Mouse (Mus musculus): Measurements from ENCODE around the gene Fam160a1. TPM values are rescaled to one million over a fixed set of nuclear protein-coding genes. Genes with fewer than 3 reads are reported as not detected.

Gene Fam160a1
- polyA plus RNA-seq, 1 experiment from 2014 or later, result 1.4 TPM

DNA sequence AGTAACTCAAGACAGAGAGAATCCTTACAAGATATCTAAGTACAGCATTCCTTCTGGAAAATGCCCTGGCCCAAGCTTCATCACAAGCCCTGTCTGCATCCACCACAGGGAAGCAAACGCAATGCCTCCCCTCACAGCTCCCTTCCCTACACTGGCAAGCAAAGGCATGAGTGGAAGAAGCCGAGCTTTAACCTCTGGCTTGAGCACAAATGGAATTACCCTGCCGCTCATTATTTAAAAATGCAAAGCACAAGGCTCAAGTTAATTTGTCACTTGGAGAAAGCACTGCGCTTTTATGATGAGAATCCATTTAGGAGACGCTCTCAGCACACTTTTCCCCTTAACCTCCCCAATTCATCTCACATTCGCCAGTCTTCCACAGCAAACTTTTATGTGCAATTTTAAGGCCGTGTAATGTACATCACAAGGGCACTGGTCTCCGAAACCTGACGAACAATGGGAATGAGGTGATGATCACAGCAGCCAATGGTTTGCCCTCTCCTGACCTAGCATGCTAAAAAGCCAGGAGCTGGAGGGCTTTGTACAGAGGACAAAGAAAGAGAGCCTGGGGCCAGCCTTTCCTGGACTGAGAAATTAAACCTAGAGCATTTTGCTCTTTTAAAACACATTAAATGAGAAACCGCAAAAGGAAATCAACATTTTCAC is 15.5 kb upstream of the Fam160a1 start:
- no peak overlapping the region for H3K4me3 ChIP-seq (replicated peaks; ENCODE audit: low read length)
- 45% methylated on average over 10 of the region's 10 CpGs for WGBS
- no peaks in the 10 kb centered on the region for H3K36me3 ChIP-seq (ENCODE audit: control insufficient read depth, insufficient read depth)
- H3K9me3 ChIP-seq (ENCODE audit: control insufficient read depth, low read length), result no peaks in the 10 kb centered on the region
- H3K4me2 ChIP-seq (ENCODE audit: low read length), result no peak overlapping the region
- H3K9ac ChIP-seq (replicated peaks; ENCODE audit: low read depth, low read length), result no peak overlapping the region
- ATAC-seq, result no peak
- H3K4me1 ChIP-seq (replicated peaks; ENCODE audit: control insufficient read depth, insufficient read depth, low read length), result no peaks in the 10 kb centered on the region
- H3K27ac ChIP-seq (ENCODE audit: low read length), result no peak overlapping the region
- no peaks in the 10 kb centered on the region for H3K27me3 ChIP-seq (replicated peaks; ENCODE audit: control insufficient read depth, insufficient read depth, low read length)

DNA sequence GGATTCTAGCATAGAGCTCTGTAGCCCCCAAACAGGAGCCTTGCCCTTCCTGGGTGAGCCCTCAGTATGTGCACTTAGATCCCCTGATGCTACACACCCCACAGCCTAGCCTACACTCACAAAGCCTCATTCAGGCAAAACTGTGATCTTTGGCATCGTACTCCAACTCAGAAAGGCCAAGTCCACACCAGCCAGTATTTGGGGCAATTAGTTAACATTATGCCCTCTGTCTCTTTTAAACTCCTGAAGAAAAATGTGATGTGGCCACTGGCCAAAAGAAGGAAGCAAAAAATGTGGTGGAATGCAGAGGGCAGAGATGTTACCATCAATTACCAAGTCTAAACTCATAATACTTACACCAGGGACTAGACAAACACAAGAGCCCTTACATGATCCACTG is 14.7 kb upstream of the Fam160a1 start:
- Histone ChIP-seq H3K27ac (ENCODE audit: low read length) (no peak overlapping the region), H3K36me3 (ENCODE audit: control insufficient read depth, insufficient read depth) (no peaks in the 10 kb centered on the region), H3K9ac (replicated peaks; ENCODE audit: low read depth, low read length) (no peak overlapping the region), H3K4me2 (ENCODE audit: low read length) (no peak overlapping the region), H3K4me1 (replicated peaks; ENCODE audit: control insufficient read depth, insufficient read depth, low read length) (no peaks in the 10 kb centered on the region), H3K4me3 (replicated peaks; ENCODE audit: low read length) (no peak overlapping the region), H3K9me3 (ENCODE audit: control insufficient read depth, low read length) (no peaks in the 10 kb centered on the region), H3K27me3 (replicated peaks; ENCODE audit: control insufficient read depth, insufficient read depth, low read length) (no peaks in the 10 kb centered on the region)
- 79% methylated on average over 1 of the region's 1 CpGs for WGBS
- no peak for ATAC-seq

GRCm38 (mm10) chr3:85829047-85829446 is 12.0 kb upstream of the Fam160a1 start:
- no peaks in the 10 kb centered on the region for H3K4me1 ChIP-seq (replicated peaks; ENCODE audit: control insufficient read depth, insufficient read depth, low read length)
- H3K4me3 ChIP-seq (replicated peaks; ENCODE audit: low read length), result no peak overlapping the region
- no peak overlapping the region for H3K4me2 ChIP-seq (ENCODE audit: low read length)
- no peaks in the 10 kb centered on the region for H3K27me3 ChIP-seq (replicated peaks; ENCODE audit: control insufficient read depth, insufficient read depth, low read length)
- ATAC-seq, result peak; percentile 67
- H3K9ac ChIP-seq (replicated peaks; ENCODE audit: low read depth, low read length), result no peak overlapping the region
- 47% methylated on average over 4 of the region's 4 CpGs for WGBS
- no peaks in the 10 kb centered on the region for H3K36me3 ChIP-seq (ENCODE audit: control insufficient read depth, insufficient read depth)
- H3K9me3 ChIP-seq (ENCODE audit: control insufficient read depth, low read length), result no peaks in the 10 kb centered on the region
- H3K27ac ChIP-seq (ENCODE audit: low read length), result no peak overlapping the region

DNA sequence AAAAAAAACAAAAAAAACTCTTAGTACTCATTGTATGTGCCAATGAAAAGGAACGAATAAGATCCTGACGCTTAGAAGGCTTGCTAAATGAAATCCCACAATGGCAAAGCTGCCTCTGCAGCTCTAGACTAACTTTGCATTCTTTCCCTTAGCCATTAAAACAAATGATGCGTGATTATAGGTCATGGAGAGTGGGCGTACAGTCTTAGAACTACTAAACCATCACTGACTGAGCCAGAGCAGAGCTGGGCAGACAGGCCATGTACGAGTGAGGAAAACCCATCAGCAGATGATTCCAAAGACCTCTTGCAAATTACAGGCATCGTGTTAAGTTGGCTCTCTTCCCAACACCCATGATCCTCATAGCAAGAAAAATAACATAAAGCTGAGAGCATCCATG is 10.7 kb upstream of the Fam160a1 start:
- H3K36me3 ChIP-seq (ENCODE audit: control insufficient read depth, insufficient read depth), result no peaks in the 10 kb centered on the region
- no peak for ATAC-seq
- H3K4me3 ChIP-seq (replicated peaks; ENCODE audit: low read length), result no peak overlapping the region
- H3K9ac ChIP-seq (replicated peaks; ENCODE audit: low read depth, low read length), result no peak overlapping the region
- no peak overlapping the region for H3K27ac ChIP-seq (ENCODE audit: low read length)
- no peaks in the 10 kb centered on the region for H3K27me3 ChIP-seq (replicated peaks; ENCODE audit: control insufficient read depth, insufficient read depth, low read length)
- 23% methylated on average over 6 of the region's 6 CpGs for WGBS
- no peaks in the 10 kb centered on the region for H3K9me3 ChIP-seq (ENCODE audit: control insufficient read depth, low read length)
- H3K4me2 ChIP-seq (ENCODE audit: low read length), result no peak overlapping the region
- no peaks in the 10 kb centered on the region for H3K4me1 ChIP-seq (replicated peaks; ENCODE audit: control insufficient read depth, insufficient read depth, low read length)

GRCm38 (mm10) chr3:85827283-85827682 is 10.2 kb upstream of the Fam160a1 start:
- Histone ChIP-seq H3K27ac (ENCODE audit: low read length) (no peak overlapping the region), H3K4me1 (replicated peaks; ENCODE audit: control insufficient read depth, insufficient read depth, low read length) (no peaks in the 10 kb centered on the region), H3K36me3 (ENCODE audit: control insufficient read depth, insufficient read depth) (no peaks in the 10 kb centered on the region), H3K9ac (replicated peaks; ENCODE audit: low read depth, low read length) (no peak overlapping the region), H3K9me3 (ENCODE audit: control insufficient read depth, low read length) (no peaks in the 10 kb centered on the region), H3K4me3 (replicated peaks; ENCODE audit: low read length) (no peak overlapping the region), H3K4me2 (ENCODE audit: low read length) (no peak overlapping the region), H3K27me3 (replicated peaks; ENCODE audit: control insufficient read depth, insufficient read depth, low read length) (no peaks in the 10 kb centered on the region)
- 60% methylated on average over 4 of the region's 4 CpGs for WGBS
- no peak for ATAC-seq

GRCm38 (mm10) chr3:85820839-85821548 is 3.9 kb upstream of the Fam160a1 start:
- H3K4me3 ChIP-seq (replicated peaks; ENCODE audit: low read length), result no peak overlapping the region
- ATAC-seq, result no peak
- peaks cover 3% of the 10 kb centered on the region; the same call in 1 of the 2 replicates for H3K4me1 ChIP-seq (replicated peaks; ENCODE audit: control insufficient read depth, insufficient read depth, low read length)
- 65% methylated on average over 15 of the region's 15 CpGs for WGBS
- no peaks in the 10 kb centered on the region for H3K9me3 ChIP-seq (ENCODE audit: control insufficient read depth, low read length)
- H3K4me2 ChIP-seq (ENCODE audit: low read length), result no peak overlapping the region
- H3K9ac ChIP-seq (replicated peaks; ENCODE audit: low read depth, low read length), result no peak overlapping the region
- H3K27me3 ChIP-seq (replicated peaks; ENCODE audit: control insufficient read depth, insufficient read depth, low read length), result no peaks in the 10 kb centered on the region
- H3K36me3 ChIP-seq (ENCODE audit: control insufficient read depth, insufficient read depth), result no peaks in the 10 kb centered on the region
- H3K27ac ChIP-seq (ENCODE audit: low read length), result peak overlapping the region; percentile 65

DNA sequence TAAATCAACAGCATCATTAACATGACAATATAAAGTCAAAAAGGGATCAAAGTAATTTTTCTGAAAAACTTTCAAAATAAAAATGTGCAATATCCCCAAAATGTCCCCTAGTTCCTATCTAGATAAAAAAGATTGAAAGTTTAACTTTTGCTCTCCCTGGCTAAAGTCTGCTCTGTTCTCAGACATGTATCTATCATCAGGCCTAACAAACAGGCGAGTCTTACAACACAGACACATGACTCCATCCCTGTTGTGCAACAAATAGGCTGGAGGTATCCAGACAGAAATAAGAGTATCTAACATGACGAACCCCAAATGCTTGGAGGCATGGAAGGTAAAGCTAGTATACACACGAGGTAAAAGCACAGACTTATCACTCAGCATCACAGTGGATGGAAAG is 2.2 kb upstream of the Fam160a1 start:
- H3K4me1 ChIP-seq (replicated peaks; ENCODE audit: control insufficient read depth, insufficient read depth, low read length), result peaks cover 3% of the 10 kb centered on the region; the same call in 1 of the 2 replicates
- H3K4me3 ChIP-seq (replicated peaks; ENCODE audit: low read length), result no peak overlapping the region
- H3K4me2 ChIP-seq (ENCODE audit: low read length), result no peak overlapping the region
- H3K9ac ChIP-seq (replicated peaks; ENCODE audit: low read depth, low read length), result no peak overlapping the region
- H3K27ac ChIP-seq (ENCODE audit: low read length), result no peak overlapping the region
- no peaks in the 10 kb centered on the region for H3K27me3 ChIP-seq (replicated peaks; ENCODE audit: control insufficient read depth, insufficient read depth, low read length)
- H3K36me3 ChIP-seq (ENCODE audit: control insufficient read depth, insufficient read depth), result no peaks in the 10 kb centered on the region
- no peaks in the 10 kb centered on the region for H3K9me3 ChIP-seq (ENCODE audit: control insufficient read depth, low read length)
- ATAC-seq, result no peak
- WGBS, result 82% methylated on average over 3 of the region's 3 CpGs

DNA sequence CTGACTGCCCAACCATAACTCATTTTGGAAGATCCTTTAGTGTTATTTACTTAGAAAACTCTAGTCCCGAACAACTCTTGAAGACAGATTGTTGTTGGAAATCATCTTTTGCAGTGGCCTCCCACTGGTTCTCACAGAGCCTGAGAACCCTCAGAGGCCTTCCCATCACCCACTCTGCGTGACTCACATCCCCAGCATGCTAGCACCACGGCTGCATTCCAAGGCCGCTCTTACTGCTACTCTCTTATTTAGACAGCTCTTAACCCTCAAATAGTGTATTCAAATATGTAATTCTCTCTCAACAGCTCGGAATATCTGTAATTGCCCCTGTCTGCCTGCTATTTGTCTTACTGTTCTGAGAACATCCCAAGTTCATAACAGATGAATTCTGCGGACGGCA is 2.9 kb downstream of the Fam160a1 start:
- no peaks in the 10 kb centered on the region for H3K36me3 ChIP-seq (ENCODE audit: control insufficient read depth, insufficient read depth)
- H3K4me2 ChIP-seq (ENCODE audit: low read length), result no peak overlapping the region
- 74% methylated on average over 7 of the region's 7 CpGs for WGBS
- no peak overlapping the region for H3K27ac ChIP-seq (ENCODE audit: low read length)
- H3K9ac ChIP-seq (replicated peaks; ENCODE audit: low read depth, low read length), result no peak overlapping the region
- no peak for ATAC-seq
- no peaks in the 10 kb centered on the region for H3K27me3 ChIP-seq (replicated peaks; ENCODE audit: control insufficient read depth, insufficient read depth, low read length)
- no peaks in the 10 kb centered on the region for H3K4me1 ChIP-seq (replicated peaks; ENCODE audit: control insufficient read depth, insufficient read depth, low read length)
- H3K4me3 ChIP-seq (replicated peaks; ENCODE audit: low read length), result no peak overlapping the region
- no peaks in the 10 kb centered on the region for H3K9me3 ChIP-seq (ENCODE audit: control insufficient read depth, low read length)

- H3K27me3 ChIP-seq (replicated peaks; ENCODE audit: control insufficient read depth, insufficient read depth, low read length), result no peaks in the 10 kb centered on the region
- ATAC-seq, result no peak
- no peaks in the 10 kb centered on the region for H3K9me3 ChIP-seq (ENCODE audit: control insufficient read depth, low read length)
- no peaks in the 10 kb centered on the region for H3K36me3 ChIP-seq (ENCODE audit: control insufficient read depth, insufficient read depth)
- no peaks in the 10 kb centered on the region for H3K4me1 ChIP-seq (replicated peaks; ENCODE audit: control insufficient read depth, insufficient read depth, low read length)
- H3K4me3 ChIP-seq (replicated peaks; ENCODE audit: low read length), result no peak overlapping the region
- no peak overlapping the region for H3K27ac ChIP-seq (ENCODE audit: low read length)
- 68% methylated on average over 4 of the region's 4 CpGs for WGBS
- no peak overlapping the region for H3K4me2 ChIP-seq (ENCODE audit: low read length)
- no peak overlapping the region for H3K9ac ChIP-seq (replicated peaks; ENCODE audit: low read depth, low read length)
Observed at GRCm38 (mm10) chr3:85813101-85814014, 3.7 kb downstream of the Fam160a1 start.

All from forebrain, embryonic 16.5 days (tissue).